Mouse (Mus musculus) layer of hippocampus, adult 9-11 months (tissue): ENCODE data around the gene Sh3bgrl2.

Experiments used
- DNase-seq: peaks from one replicate; pipeline ENCODE4 v3.0.0; 2022

The Sh3bgrl2 gene

GRCm38 (mm10) chr9:83635997-83636396, 87.9 kb downstream of the Sh3bgrl2 start:
- no peak for DNase-seq

DNA sequence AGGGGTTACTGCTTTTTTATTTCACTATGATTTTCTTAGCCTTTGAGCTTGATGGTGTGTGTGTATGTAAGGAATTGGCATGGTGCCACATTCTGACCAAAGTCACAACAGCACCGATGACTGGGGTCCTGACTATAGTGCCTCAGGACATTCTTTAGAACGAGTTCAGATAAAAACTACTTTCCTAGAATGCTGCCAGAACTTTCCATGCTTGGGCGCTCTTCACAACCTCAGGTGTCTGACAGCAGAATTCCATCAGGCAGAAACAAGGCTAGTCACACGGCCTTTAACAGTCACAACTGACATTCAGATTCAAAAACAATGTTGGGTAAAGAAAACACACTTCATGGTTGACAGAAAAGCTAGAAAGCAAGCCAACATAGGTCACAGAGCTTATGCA, 95.0 kb downstream of the Sh3bgrl2 start:
- DNase-seq = no peak

- DNase-seq = no peak
Observed at GRCm38 (mm10) chr9:83643833-83644232, 95.7 kb downstream of the Sh3bgrl2 start.

- no peak for DNase-seq
Observed at GRCm38 (mm10) chr9:83646215-83646614, 98.1 kb downstream of the Sh3bgrl2 start.

GRCm38 (mm10) chr9:83646691-83647090, 98.6 kb downstream of the Sh3bgrl2 start:
- peak; percentile 11 for DNase-seq

- no peak for DNase-seq
Observed at GRCm38 (mm10) chr9:83647919-83648705, 100.0 kb downstream of the Sh3bgrl2 start.

GRCm38 (mm10) chr9:83648733-83649132, 100.6 kb downstream of the Sh3bgrl2 start:
- no peak for DNase-seq

DNA sequence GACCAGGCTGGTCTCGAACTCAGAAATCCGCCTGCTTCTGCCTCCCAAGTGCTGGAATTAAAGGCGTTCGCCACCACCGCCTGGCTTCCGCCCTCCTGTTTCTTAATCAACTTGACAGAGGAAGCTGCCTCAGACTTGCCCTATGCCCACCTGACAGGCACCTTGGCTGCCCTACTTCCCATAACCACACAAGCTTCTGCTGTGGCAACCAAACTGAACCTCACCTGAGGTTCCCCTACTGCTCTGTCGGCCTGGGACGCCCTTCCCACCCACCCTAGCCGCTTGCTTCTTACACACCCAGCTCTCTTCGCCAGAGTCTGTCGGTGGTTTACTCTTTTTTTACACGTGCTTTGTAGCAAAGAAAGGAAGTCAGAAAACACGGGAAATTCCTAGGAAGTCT, 103.9 kb downstream of the Sh3bgrl2 start:
- DNase-seq = no peak

DNA sequence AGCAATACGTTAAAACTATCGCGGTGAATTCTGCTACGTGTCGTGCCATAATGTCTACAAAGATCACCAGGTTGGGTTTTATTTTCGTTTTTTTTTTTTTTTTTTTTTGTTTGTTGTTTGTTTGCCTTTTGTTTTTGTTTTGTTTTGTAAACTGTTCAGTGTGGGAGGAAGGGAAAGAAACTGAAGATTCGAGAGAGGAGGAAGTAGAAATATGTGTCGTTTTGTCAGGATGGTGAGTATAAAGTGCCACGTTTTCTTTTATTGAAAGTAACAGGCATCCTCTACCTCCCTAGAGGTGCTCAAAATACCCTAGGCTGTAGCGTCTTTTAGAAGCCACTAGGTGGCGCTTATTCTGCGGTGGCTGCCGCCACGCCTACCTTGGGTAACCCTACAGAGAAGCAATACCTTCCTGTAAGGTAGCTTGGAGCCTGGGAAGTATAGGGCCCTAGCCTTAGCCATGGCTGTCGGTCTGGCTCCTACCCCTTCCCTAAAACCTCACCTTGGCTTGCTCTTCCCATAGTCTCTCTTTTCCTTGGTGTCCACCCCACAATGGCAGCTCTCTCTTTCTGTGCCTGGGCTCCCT, 104.6 kb downstream of the Sh3bgrl2 start:
- DNase-seq = no peak

DNA sequence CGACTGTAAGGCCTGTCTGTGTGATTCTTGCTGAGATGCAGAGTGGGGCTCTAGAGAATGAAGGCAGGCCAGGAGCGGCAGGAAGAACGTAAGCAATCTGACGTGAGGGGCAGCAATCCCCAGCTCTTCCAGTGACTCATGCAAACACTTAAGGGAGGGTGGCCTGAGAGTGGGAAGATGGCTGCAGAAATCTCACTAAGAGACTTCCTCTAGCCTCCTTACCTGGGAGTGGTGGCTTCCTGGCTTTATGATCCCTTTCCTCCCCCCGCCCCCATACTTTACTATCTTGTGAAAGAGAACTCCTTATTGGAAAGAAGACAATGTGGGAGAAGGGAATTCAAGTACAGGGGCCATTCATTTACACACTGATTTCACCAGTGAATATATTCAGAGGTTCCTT, 106.5 kb downstream of the Sh3bgrl2 start:
- no peak for DNase-seq

DNA sequence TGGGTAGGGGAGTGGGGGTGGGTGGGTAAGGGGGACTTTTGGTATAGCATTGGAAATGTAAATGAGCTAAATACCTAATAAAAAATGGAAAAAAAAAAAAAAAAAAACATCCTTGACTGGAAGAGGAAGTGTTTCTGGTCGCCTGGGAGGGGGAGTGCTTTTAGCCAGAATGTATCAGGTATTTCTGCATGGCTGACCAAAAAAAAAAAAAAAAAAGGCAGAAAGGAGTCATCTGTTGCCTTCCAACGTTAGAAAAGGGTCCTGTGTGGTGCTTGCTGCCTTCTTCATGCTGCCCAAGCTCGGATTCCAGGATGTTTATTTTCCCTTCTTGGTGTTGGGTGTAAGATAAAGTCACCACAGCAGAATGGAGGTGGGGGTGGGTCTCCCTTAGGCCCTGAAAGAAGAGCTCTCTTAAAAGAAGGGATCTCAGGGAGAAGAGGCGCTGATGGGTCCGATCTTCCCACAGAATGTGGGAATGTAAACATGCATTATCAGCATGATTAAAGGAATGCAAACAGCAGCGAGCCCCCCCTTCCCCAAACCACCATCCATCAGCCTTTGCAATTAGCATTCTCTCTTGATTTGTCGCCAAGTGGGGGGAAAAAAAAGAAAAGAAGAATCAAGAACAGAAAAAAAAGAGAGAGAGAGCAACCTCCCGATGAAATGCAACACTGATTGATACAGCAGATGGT, 109.0 kb downstream of the Sh3bgrl2 start:
- no peak for DNase-seq

- no peak for DNase-seq
Observed at GRCm38 (mm10) chr9:83657652-83658002, 109.5 kb downstream of the Sh3bgrl2 start.

DNA sequence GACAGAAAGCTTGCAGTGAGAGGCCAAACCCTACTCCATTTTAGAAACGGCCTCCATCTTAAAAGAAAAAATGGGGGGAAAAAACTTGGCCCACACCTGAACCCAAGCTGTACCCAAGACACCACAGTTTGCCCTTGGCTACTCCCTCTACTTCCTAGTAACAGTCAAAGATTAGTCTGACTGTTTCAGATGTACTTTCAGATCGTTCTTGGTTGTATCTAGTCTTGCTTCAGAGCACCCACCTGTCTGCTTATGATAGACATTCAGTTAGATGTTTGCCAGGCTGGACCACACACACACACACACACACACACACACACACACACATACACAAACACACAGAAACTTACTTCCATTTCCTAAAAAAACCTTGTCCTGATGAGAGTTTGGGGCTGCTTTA, 111.0 kb downstream of the Sh3bgrl2 start:
- DNase-seq = no peak

GRCm38 (mm10) chr9:83661811-83662210, 113.7 kb downstream of the Sh3bgrl2 start:
- DNase-seq = no peak

GRCm38 (mm10) chr9:83663981-83664897, 116.1 kb downstream of the Sh3bgrl2 start:
- DNase-seq = no peak

GRCm38 (mm10) chr9:83664951-83665350, 116.8 kb downstream of the Sh3bgrl2 start:
- no peak for DNase-seq

DNA sequence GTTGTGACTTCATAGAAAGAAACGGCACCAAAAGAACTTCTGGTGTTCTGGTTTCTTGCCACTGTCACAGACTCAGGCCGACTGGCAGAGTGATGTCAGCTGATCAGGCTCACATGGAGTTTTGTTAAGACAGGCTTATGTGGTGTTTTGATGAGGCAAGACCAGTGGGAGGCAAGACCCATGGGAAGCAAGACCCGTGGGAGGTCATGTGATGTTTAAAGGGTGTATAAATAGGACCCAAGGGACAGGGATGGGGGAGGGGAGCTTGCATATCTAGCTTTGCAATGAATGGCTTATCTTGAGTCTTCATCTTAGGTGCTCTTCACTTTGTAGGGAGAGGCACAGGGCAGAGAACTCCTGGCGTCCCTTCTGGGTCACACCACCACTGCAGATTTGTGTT, 118.9 kb downstream of the Sh3bgrl2 start:
- DNase-seq = no peak

- DNase-seq = no peak
Observed at GRCm38 (mm10) chr9:83679626-83680025, 131.5 kb downstream of the Sh3bgrl2 start.

DNA sequence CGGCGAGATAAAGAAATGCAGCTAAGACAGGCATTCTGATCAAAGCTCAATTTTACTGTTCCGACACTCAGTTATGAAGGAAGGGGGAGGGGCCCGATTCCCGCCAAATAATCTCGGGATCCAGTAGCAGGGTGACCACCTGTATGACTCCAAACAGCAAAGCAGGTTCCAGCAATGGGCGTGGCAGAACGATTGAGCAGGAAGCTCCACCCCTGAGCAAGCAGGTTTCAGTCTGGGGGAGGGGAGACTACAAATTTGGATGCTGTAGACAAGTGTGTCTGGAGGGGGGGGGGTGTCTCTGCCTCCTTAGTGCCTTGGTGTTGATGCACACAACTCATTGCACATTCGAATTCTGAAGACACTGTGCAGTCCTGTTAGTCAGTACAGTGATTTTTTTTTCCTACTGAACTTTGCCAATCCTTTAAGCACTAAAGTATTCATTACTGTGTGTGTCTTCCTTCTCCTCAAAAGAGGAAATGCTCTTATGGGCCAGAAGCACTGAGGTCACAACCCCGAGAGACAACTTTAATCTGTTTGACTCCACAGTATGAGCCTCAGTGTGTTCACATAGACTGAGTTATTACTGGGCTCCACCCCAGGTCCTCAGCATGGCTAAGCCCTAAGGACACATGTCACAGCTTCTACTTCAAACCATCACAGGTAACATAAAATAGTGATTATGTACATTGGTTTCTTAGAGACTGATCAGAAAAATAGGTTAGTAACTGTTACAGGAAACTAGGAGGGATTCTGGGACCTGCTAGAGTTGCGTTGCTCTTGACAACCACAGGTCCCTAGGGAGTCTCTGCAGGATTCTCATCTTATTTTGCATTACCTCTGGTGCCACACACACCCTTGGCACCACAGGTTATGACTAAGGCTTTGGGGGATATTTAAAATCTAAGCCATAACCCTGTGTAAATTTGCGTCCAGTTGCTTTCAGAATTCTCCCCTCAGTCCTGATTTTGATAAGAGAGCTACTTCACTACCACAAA, 133.8 kb downstream of the Sh3bgrl2 start:
- no peak for DNase-seq

DNA sequence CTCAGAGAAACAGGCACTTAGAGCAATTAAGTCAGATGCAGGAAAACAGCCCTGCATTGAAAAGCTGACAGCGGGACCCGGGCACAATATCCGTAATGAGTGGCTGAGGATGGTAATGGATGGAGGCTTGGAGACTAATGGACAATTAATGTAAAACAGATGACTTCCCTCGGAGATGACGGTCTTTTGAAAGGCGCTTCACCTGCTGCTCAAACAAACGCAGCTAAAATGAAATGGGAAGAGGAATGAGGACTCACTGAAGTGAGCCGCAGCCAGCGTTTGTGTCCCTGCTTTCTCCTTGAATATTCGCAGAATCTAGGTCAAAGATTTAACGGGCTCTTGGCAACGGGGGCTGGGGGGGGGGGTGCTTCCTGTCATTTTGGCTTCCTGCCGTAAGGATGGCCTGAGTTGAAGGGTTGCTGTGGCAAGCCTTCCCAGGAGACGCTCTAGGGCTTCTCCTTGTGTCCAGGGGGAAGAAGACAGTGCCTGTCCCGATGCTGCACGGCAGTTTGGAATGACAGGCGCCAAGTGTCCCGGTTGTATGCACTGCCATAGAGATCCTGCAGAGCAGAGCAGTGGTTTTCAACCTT, 138.5 kb downstream of the Sh3bgrl2 start:
- DNase-seq = peak; percentile 11

DNA sequence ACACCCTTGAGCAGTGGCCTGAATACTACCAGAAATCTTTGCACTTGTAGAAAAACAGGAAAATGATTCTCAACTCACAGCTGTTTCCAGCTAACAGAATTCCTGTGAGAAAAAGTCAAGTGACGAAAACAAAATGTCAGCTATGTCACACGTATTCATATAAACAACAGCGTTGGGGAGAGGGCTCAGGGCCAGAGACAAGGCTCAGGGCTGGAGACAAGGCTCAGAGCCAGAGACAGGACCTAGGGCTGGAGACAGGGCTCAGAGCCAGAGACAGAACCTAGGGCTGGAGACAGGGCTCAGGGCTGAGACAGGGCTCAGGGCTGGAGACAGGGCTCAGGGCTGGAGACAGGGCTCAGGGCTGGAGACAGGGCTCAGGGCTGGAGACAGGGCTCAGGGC, 139.8 kb downstream of the Sh3bgrl2 start:
- no peak for DNase-seq
